Mouse (Mus musculus) thymus, postnatal 4 days (tissue): ENCODE measurements at regions not wholly inside any gene's neighbourhood (a gene's known extent, or its start where the extent isn't known, plus 50 kb on each side); places are given as distances from the start of the nearest gene placed in this dataset.
A peak's percentile ranks its signal among the peaks of the same experiment; 100 is the strongest.
"Not testable (repeated sequence)": the region's sequence is repeated elsewhere in the genome, so short reads cannot be mapped to it uniquely, and the experiment has no call there.

Experiments used
- DNase-seq: peaks from one replicate; pipeline ENCODE4 v3.0.0; 2021

- DNase-seq = no peak
Observed at GRCm38 (mm10) chr1:189584831-189585230, 103.1 kb downstream of the Cenpf start.

GRCm38 (mm10) chr1:189581427-189581826 lies 106.5 kb downstream of the Cenpf start:
- no peak for DNase-seq

GRCm38 (mm10) chr1:189579358-189579757 lies 108.5 kb downstream of the Cenpf start:
- peak; percentile 18 for DNase-seq

- DNase-seq = no peak
Observed at GRCm38 (mm10) chr1:189576311-189577002, 111.4 kb downstream of the Cenpf start.

- no peak for DNase-seq
Observed at GRCm38 (mm10) chr1:189575525-189576240, 112.2 kb downstream of the Cenpf start.

- DNase-seq = no peak
Observed at GRCm38 (mm10) chr1:189566491-189566890, 121.4 kb downstream of the Cenpf start.

GRCm38 (mm10) chr1:189561831-189562230 lies 126.1 kb downstream of the Cenpf start:
- no peak for DNase-seq

GRCm38 (mm10) chr1:189560576-189560975 lies 127.3 kb downstream of the Cenpf start:
- no peak for DNase-seq

- DNase-seq = peak; percentile 9
Observed at GRCm38 (mm10) chr1:189550851-189551250, 137.0 kb downstream of the Cenpf start.

GRCm38 (mm10) chr1:189532834-189533233 lies 130.8 kb upstream of the Kcnk2 start:
- no peak for DNase-seq

GRCm38 (mm10) chr1:189526329-189526728 lies 124.3 kb upstream of the Kcnk2 start:
- DNase-seq = no peak

GRCm38 (mm10) chr1:189515476-189515875 lies 113.4 kb upstream of the Kcnk2 start:
- DNase-seq = no peak

GRCm38 (mm10) chr1:189513358-189513757 lies 111.3 kb upstream of the Kcnk2 start:
- DNase-seq = no peak

- not testable (repeated sequence) for DNase-seq
Observed at GRCm38 (mm10) chr1:189507301-189507700, 105.2 kb upstream of the Kcnk2 start.

GRCm38 (mm10) chr1:189499703-189500102 lies 97.6 kb upstream of the Kcnk2 start:
- no peak for DNase-seq

GRCm38 (mm10) chr1:189499141-189499540 lies 97.1 kb upstream of the Kcnk2 start:
- no peak for DNase-seq

- DNase-seq = no peak
Observed at GRCm38 (mm10) chr1:189497031-189497430, 95.0 kb upstream of the Kcnk2 start.

GRCm38 (mm10) chr1:189495386-189496150 lies 93.5 kb upstream of the Kcnk2 start:
- no peak for DNase-seq

- no peak for DNase-seq
Observed at GRCm38 (mm10) chr1:189494896-189495295, 92.8 kb upstream of the Kcnk2 start.

- no peak for DNase-seq
Observed at GRCm38 (mm10) chr1:189485336-189485735, 83.3 kb upstream of the Kcnk2 start.

GRCm38 (mm10) chr1:189483331-189483730 lies 81.3 kb upstream of the Kcnk2 start:
- no peak for DNase-seq

GRCm38 (mm10) chr1:189478051-189478450 lies 76.0 kb upstream of the Kcnk2 start:
- no peak for DNase-seq

- DNase-seq = no peak
Observed at GRCm38 (mm10) chr1:189476796-189477195, 74.7 kb upstream of the Kcnk2 start.

- DNase-seq = no peak
Observed at GRCm38 (mm10) chr1:189473071-189473470, 71.0 kb upstream of the Kcnk2 start.
